Mouse (Mus musculus): ENCODE data around the gene Slc17a7.
A peak's percentile ranks its signal among the peaks of the same experiment; 100 is the strongest.
"Not testable (repeated sequence)": the region's sequence is repeated elsewhere in the genome, so short reads cannot be mapped to it uniquely, and the experiment has no call there.

The Slc17a7 gene

GRCm38 (mm10) chr7:45133446-45134159, 30.1 kb upstream of the Slc17a7 start:
- DNase-seq: peak; percentile 33

- DNase-seq: peak; percentile 49
Measured at GRCm38 (mm10) chr7:45134544-45135026, 29.2 kb upstream of the Slc17a7 start.

- no peak for DNase-seq
Measured at GRCm38 (mm10) chr7:45135370-45135769, 28.4 kb upstream of the Slc17a7 start.

GRCm38 (mm10) chr7:45135993-45136567, 27.7 kb upstream of the Slc17a7 start, which contains the start of the genes Gm45713 and Flt3l:
Gm45713 (minus strand) TSS chr7:45136231.
Flt3l (minus strand) TSS chr7:45136432.
- DNase-seq: peak; percentile 89

- DNase-seq: peak; percentile 32
Measured at GRCm38 (mm10) chr7:45137171-45138006, 26.4 kb upstream of the Slc17a7 start.

GRCm38 (mm10) chr7:45138403-45138802, 25.3 kb upstream of the Slc17a7 start:
- DNase-seq: no peak

- DNase-seq: no peak
Measured at GRCm38 (mm10) chr7:45139904-45140723, 23.6 kb upstream of the Slc17a7 start.

- DNase-seq: no peak
Measured at GRCm38 (mm10) chr7:45141319-45141718, 22.4 kb upstream of the Slc17a7 start.

GRCm38 (mm10) chr7:45141914-45142313, 21.8 kb upstream of the Slc17a7 start:
- DNase-seq: peak; percentile 9

- DNase-seq: no peak
Measured at GRCm38 (mm10) chr7:45144368-45145174, 19.2 kb upstream of the Slc17a7 start.

- DNase-seq: no peak
Measured at GRCm38 (mm10) chr7:45145460-45145859, 18.3 kb upstream of the Slc17a7 start.

GRCm38 (mm10) chr7:45147267-45147666, 16.5 kb upstream of the Slc17a7 start:
- DNase-seq: no peak

GRCm38 (mm10) chr7:45147899-45148298, 15.8 kb upstream of the Slc17a7 start:
- no peak for DNase-seq

GRCm38 (mm10) chr7:45148534-45149098, 15.1 kb upstream of the Slc17a7 start:
- no peak for DNase-seq

GRCm38 (mm10) chr7:45149545-45149944, 14.2 kb upstream of the Slc17a7 start:
- DNase-seq: no peak

GRCm38 (mm10) chr7:45150321-45150720, 13.4 kb upstream of the Slc17a7 start:
- no peak for DNase-seq

GRCm38 (mm10) chr7:45151303-45151702, 12.4 kb upstream of the Slc17a7 start:
- DNase-seq: no peak

GRCm38 (mm10) chr7:45153052-45153451, 10.7 kb upstream of the Slc17a7 start:
- DNase-seq: not testable (repeated sequence)

- no peak for DNase-seq
Measured at GRCm38 (mm10) chr7:45153586-45153985, 10.2 kb upstream of the Slc17a7 start.

- DNase-seq: peak; percentile 97
Measured at GRCm38 (mm10) chr7:45154096-45154992, 9.4 kb upstream of the Slc17a7 start, which contains the start of the genes Pih1d1 and Aldh16a1. Pih1d1 (plus strand) TSS chr7:45154303. Aldh16a1 (minus strand) TSS chr7:45154584.
